Mouse (Mus musculus) CH12.LX (cell line): ENCODE data around the gene Ftsj3. TPM values are rescaled to one million over a fixed set of nuclear protein-coding genes. Genes with fewer than 3 reads are reported as not detected.

Experiments
- DNase-seq: peaks from one replicate; pipeline ENCODE4 v3.0.0-alpha.2; 2013; ENCODE audit errors: extremely low read depth
- H3K27ac ChIP-seq: 2 replicates; pipeline ENCODE4 v1.5.1; 2012; ENCODE audit warnings: low read depth, mild to moderate bottlenecking, control low read depth, moderate library complexity; ENCODE audit not compliant: insufficient read depth
- H3K27me3 ChIP-seq: replicated peaks from 2 replicates; pipeline ENCODE3; 2012; ENCODE audit warnings: inconsistent platforms
- H3K36me3 ChIP-seq, 2 experiments: replicated peaks in 1 of 2; 2 replicates each; pipeline versions ENCODE3 to v1.6.1; 2012; ENCODE audit warnings: inconsistent platforms in 1 of 2, low read length in 1 of 2, mild to moderate bottlenecking in 1 of 2, mixed read lengths in 1 of 2, moderate library complexity in 1 of 2; ENCODE audit not compliant: control insufficient read depth in 1 of 2, insufficient read depth in 1 of 2
- H3K4me1 ChIP-seq, 2 experiments: 2 replicates each; pipeline ENCODE4 v1.6.1; 2012; ENCODE audit warnings: inconsistent platforms in 1 of 2, moderate library complexity in 1 of 2; ENCODE audit not compliant: insufficient read depth in 2 of 2, control insufficient read depth in 1 of 2
- H3K4me2 ChIP-seq: 2 replicates; pipeline ENCODE4 v1.6.1; 2012; ENCODE audit warnings: low read depth, mild to moderate bottlenecking, control low read depth; ENCODE audit not compliant: poor library complexity, insufficient read depth, severe bottlenecking
- H3K4me3 ChIP-seq, 3 experiments: fragments of 150-350 bp in 1 of 3; sonication (generic) in 1 of 3; replicated peaks in 1 of 3; 2 replicates each; pipeline versions ENCODE3 to v1.5.1; 2011 to 2012; ENCODE audit warnings: low read depth in 2 of 3, low read length in 2 of 3, mild to moderate bottlenecking in 2 of 3, moderate library complexity in 2 of 3, control low read depth in 1 of 3, improper control_type of control experiment in 1 of 3, inconsistent platforms in 1 of 3, mixed read lengths in 1 of 3; ENCODE audit not compliant: poor library complexity in 1 of 3
- H3K79me2 ChIP-seq: replicated peaks from 2 replicates; pipeline ENCODE4 v1.6.1; 2012; ENCODE audit warnings: mild to moderate bottlenecking, moderate library complexity; ENCODE audit not compliant: control insufficient read depth, poor library complexity, insufficient read depth, severe bottlenecking; ENCODE audit errors: extremely low read depth
- H3K9ac ChIP-seq: 2 replicates; pipeline ENCODE4 v1.6.1; 2012; ENCODE audit warnings: low read depth, mild to moderate bottlenecking, control low read depth, moderate library complexity; ENCODE audit not compliant: insufficient read depth
- H3K9me3 ChIP-seq: replicated peaks from 2 replicates; pipeline ENCODE3; 2012; ENCODE audit warnings: low read length, inconsistent platforms, mixed read lengths
- BHLHE40 ChIP-seq: IDR thresholded peaks from 2 replicates; pipeline ENCODE4 v1.6.1; 2011; ENCODE audit warnings: mild to moderate bottlenecking, low read depth, low read length, improper control_type of control experiment
- CHD1 ChIP-seq: IDR thresholded peaks from 2 replicates; pipeline ENCODE4 v1.6.1; 2012; ENCODE audit warnings: low read depth, low read length, improper control_type of control experiment, inconsistent platforms
- CHD2 ChIP-seq: IDR thresholded peaks from 2 replicates; pipeline ENCODE4 v1.6.1; 2011; ENCODE audit warnings: low read length, improper control_type of control experiment
- CTCF ChIP-seq, 2 experiments: IDR thresholded peaks in 1 of 2; conservative IDR thresholded peaks in 1 of 2; 2 replicates each; pipeline ENCODE4 v1.5.1; 2011 to 2012; ENCODE audit warnings: low read depth in 2 of 2, low read length in 2 of 2, improper control_type of control experiment in 1 of 2, inconsistent platforms in 1 of 2, mild to moderate bottlenecking in 1 of 2, moderate library complexity in 1 of 2
- E2F4 ChIP-seq: IDR thresholded peaks from 2 replicates; pipeline ENCODE4 v1.6.1; 2011; ENCODE audit warnings: low read depth, low read length, improper control_type of control experiment; ENCODE audit not compliant: insufficient replicate concordance
- ELF1 ChIP-seq: IDR thresholded peaks from 2 replicates; pipeline ENCODE4 v1.6.1; 2014; ENCODE audit warnings: low read depth, mild to moderate bottlenecking, inconsistent platforms, low read length, improper control_type of control experiment
- EP300 ChIP-seq: IDR thresholded peaks from 2 replicates; pipeline ENCODE4 v1.6.1; 2011; ENCODE audit warnings: low read length, improper control_type of control experiment
- ETS1 ChIP-seq: conservative IDR thresholded peaks from 2 replicates; pipeline ENCODE4 v1.6.1; 2012; ENCODE audit warnings: low read depth, mild to moderate bottlenecking, inconsistent platforms, low read length, improper control_type of control experiment, moderate library complexity
- GABPA ChIP-seq: IDR thresholded peaks from 2 replicates; pipeline ENCODE4 v1.6.1; 2012; ENCODE audit warnings: low read depth, low read length, improper control_type of control experiment, inconsistent platforms; ENCODE audit not compliant: insufficient replicate concordance
- HCFC1 ChIP-seq: IDR thresholded peaks from 2 replicates; pipeline ENCODE4 v1.6.1; 2012; ENCODE audit warnings: low read depth, mild to moderate bottlenecking, inconsistent platforms, low read length, improper control_type of control experiment
- IRF4 ChIP-seq: IDR thresholded peaks from 2 replicates; pipeline ENCODE4 v1.6.1; 2014; ENCODE audit warnings: low read depth, mild to moderate bottlenecking, inconsistent platforms, low read length, improper control_type of control experiment
- JUN ChIP-seq: IDR thresholded peaks from 2 replicates; pipeline ENCODE4 v1.6.1; 2011; ENCODE audit warnings: low read depth, mild to moderate bottlenecking, low read length, improper control_type of control experiment, moderate library complexity; ENCODE audit not compliant: insufficient read depth
- JUND ChIP-seq: conservative IDR thresholded peaks from 2 replicates; pipeline ENCODE4 v1.6.1; 2011; ENCODE audit warnings: low read depth, low read length, improper control_type of control experiment
- KAT2A ChIP-seq: IDR thresholded peaks from 2 replicates; pipeline ENCODE4 v1.6.1; 2012; ENCODE audit warnings: low read length, improper control_type of control experiment, inconsistent platforms; ENCODE audit not compliant: insufficient replicate concordance
- MAFK ChIP-seq: IDR thresholded peaks from 2 replicates; pipeline ENCODE4 v1.6.1; 2011; ENCODE audit warnings: low read length, improper control_type of control experiment; ENCODE audit not compliant: insufficient replicate concordance
- MAX ChIP-seq: IDR thresholded peaks from 2 replicates; pipeline ENCODE4 v1.6.1; 2011; ENCODE audit warnings: low read length, improper control_type of control experiment
- MAZ ChIP-seq: IDR thresholded peaks from 2 replicates; pipeline ENCODE4 v1.6.1; 2012; ENCODE audit warnings: low read depth, mild to moderate bottlenecking, inconsistent platforms, low read length, improper control_type of control experiment, moderate library complexity
- MEF2A ChIP-seq: IDR thresholded peaks from 2 replicates; pipeline ENCODE4 v1.6.1; 2014; ENCODE audit warnings: low read depth, mild to moderate bottlenecking, inconsistent platforms, low read length, improper control_type of control experiment, borderline replicate concordance
- MXI1 ChIP-seq: IDR thresholded peaks from 2 replicates; pipeline ENCODE4 v1.6.1; 2011; ENCODE audit warnings: mild to moderate bottlenecking, low read depth, low read length, improper control_type of control experiment
- MYC ChIP-seq: IDR thresholded peaks from 2 replicates; pipeline ENCODE4 v1.6.1; 2011; ENCODE audit warnings: low read depth, mild to moderate bottlenecking, improper control_type of control experiment, low read length
- NELFE ChIP-seq: IDR thresholded peaks from 2 replicates; pipeline ENCODE4 v1.6.1; 2011; ENCODE audit warnings: low read depth, low read length, improper control_type of control experiment
- NRF1 ChIP-seq: IDR thresholded peaks from 2 replicates; pipeline ENCODE4 v1.6.1; 2014; ENCODE audit warnings: low read depth, mild to moderate bottlenecking, inconsistent platforms, low read length, improper control_type of control experiment, moderate library complexity
- PAX5 ChIP-seq: IDR thresholded peaks from 2 replicates; pipeline ENCODE4 v1.6.1; 2012; ENCODE audit warnings: low read length, inconsistent platforms, mixed read lengths
- POLR2A ChIP-seq: IDR thresholded peaks from 2 replicates; pipeline ENCODE4 v1.6.1; 2011; ENCODE audit warnings: low read depth, mild to moderate bottlenecking, improper control_type of control experiment, low read length
- POLR2AphosphoS2 ChIP-seq: IDR thresholded peaks from 2 replicates; pipeline ENCODE4 v1.6.1; 2011; ENCODE audit warnings: low read depth, low read length, improper control_type of control experiment
- RAD21 ChIP-seq: IDR thresholded peaks from 2 replicates; pipeline ENCODE4 v1.6.1; 2011; ENCODE audit warnings: low read depth, mild to moderate bottlenecking, low read length, improper control_type of control experiment, moderate library complexity
- RCOR1 ChIP-seq: conservative IDR thresholded peaks from 2 replicates; pipeline ENCODE4 v1.6.1; 2012; ENCODE audit warnings: low read depth, mild to moderate bottlenecking, inconsistent platforms, low read length, improper control_type of control experiment
- SIN3A ChIP-seq: IDR thresholded peaks from 2 replicates; pipeline ENCODE4 v1.6.1; 2012; ENCODE audit warnings: low read length, improper control_type of control experiment, inconsistent platforms
- SMC3 ChIP-seq: IDR thresholded peaks from 2 replicates; pipeline ENCODE4 v1.6.1; 2011; ENCODE audit warnings: low read depth, low read length, improper control_type of control experiment
- TBP ChIP-seq: conservative IDR thresholded peaks from 2 replicates; pipeline ENCODE4 v1.6.1; 2011; ENCODE audit warnings: low read depth, low read length, improper control_type of control experiment
- TCF12 ChIP-seq: IDR thresholded peaks from 2 replicates; pipeline ENCODE4 v1.6.1; 2014; ENCODE audit warnings: low read depth, mild to moderate bottlenecking, inconsistent platforms, low read length, improper control_type of control experiment
- UBTF ChIP-seq: IDR thresholded peaks from 2 replicates; pipeline ENCODE4 v1.6.1; 2012; ENCODE audit warnings: low read depth, mild to moderate bottlenecking, inconsistent platforms, low read length, improper control_type of control experiment, moderate library complexity
- USF1 ChIP-seq: IDR thresholded peaks from 2 replicates; pipeline ENCODE4 v1.6.1; 2014; ENCODE audit warnings: low read depth, mild to moderate bottlenecking, inconsistent platforms, low read length, improper control_type of control experiment
- USF2 ChIP-seq: conservative IDR thresholded peaks from 2 replicates; pipeline ENCODE4 v1.6.1; 2011; ENCODE audit warnings: low read depth, low read length, improper control_type of control experiment
- ZC3H11A ChIP-seq: IDR thresholded peaks from 2 replicates; pipeline ENCODE4 v1.6.1; 2012; ENCODE audit warnings: low read depth, mild to moderate bottlenecking, inconsistent platforms, low read length, improper control_type of control experiment
- ZKSCAN1 ChIP-seq: IDR thresholded peaks from 2 replicates; pipeline ENCODE4 v1.6.1; 2012; ENCODE audit warnings: low read depth, inconsistent platforms, low read length, improper control_type of control experiment, borderline replicate concordance
- ZMIZ1 ChIP-seq: IDR thresholded peaks from 2 replicates; pipeline ENCODE4 v1.6.1; 2012; ENCODE audit warnings: low read depth, mild to moderate bottlenecking, inconsistent platforms, low read length, improper control_type of control experiment
- ZNF384 ChIP-seq: IDR thresholded peaks from 2 replicates; pipeline ENCODE4 v1.6.1; 2012; ENCODE audit warnings: low read depth, low read length, improper control_type of control experiment, inconsistent platforms
- dilution Hi-C: fragments of 300-500 bp; cut with MboI; formaldehyde crosslinking; loops from 2 replicates; pipeline ENCODE4 v1.14.3; 2020; ENCODE audit warnings: low sequenced_read_pairs; ENCODE audit not compliant: extremely low pct_unique_long_range_greater_than_20kb, extremely low pct_ligation_motif_present
- in situ Hi-C: fragments of 300-500 bp; cut with MboI; formaldehyde crosslinking; loops from 3 replicates; pipeline ENCODE4 v1.14.3; 2019; ENCODE audit warnings: low sequenced_read_pairs, low pct_ligation_motif_present, low pct_unique_long_range_greater_than_20kb, mixed read lengths
- polyA plus RNA-seq: library from polyadenylated mRNA; unstranded; fragments of >175 nt; gene quantifications from 2 replicates; pipeline ENCODE4 v1.2.1, GENCODE M21; 2012; ENCODE audit warnings: low read depth; ENCODE audit not compliant: insufficient read length
- total RNA-seq, 2 experiments: library from RNA; depleted of rRNA; stranded (reverse); fragments of 300-350 nt in 1 of 2; fragments of >200 nt in 1 of 2; gene quantifications; 2 replicates each; pipeline ENCODE4 v1.2.3; 2012 to 2014

Gene Ftsj3
- total and polyA plus RNA-seq, 3 experiments: 178 to 298 (median 215) TPM

DNA sequence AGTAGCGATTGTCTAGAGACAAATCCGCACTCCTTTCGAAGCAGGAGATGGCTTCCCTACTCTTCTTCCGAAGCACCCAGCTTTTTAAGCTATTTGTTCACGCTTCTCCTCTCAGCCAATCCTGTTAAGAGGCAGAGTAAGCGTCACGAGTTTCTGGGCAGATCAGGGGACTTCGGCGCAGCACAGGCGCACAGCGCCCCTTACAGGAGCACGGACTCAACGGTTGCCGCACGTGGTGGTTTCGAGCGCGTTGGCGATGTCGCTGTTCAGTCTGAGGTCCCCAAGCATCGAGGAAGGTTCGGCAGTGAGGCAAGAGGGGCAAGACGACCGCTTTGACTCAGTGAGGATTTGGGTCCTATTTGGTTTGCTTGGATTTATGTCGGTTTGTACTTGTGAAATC, 20.6 kb upstream of the Ftsj3 start, which contains the start of gene Tcam1:
Gene Tcam1 (plus strand): TSS at position 219 of the 400 bp plus-strand sequence.
- Histone ChIP-seq H3K9me3 (no peaks in the 10 kb centered on the region), H3K79me2 (peaks cover 8% of the 10 kb centered on the region), H3K9ac (no peak within 1 kb of the TSS), H3K4me3 (no peak within 1 kb of the TSS), H3K4me2 (peak within 1 kb of the TSS; percentile 41), H3K27me3 (peaks cover 2% of the 10 kb centered on the region), H3K36me3 (no peaks in the 10 kb centered on the region), H3K27ac (no peak within 1 kb of the TSS), H3K4me1 (peaks cover 10 to 21% of the 10 kb centered on the region in 2 experiments)
- in situ Hi-C loops: no loop called here
- dilution Hi-C loops: no loop called here
- DNase-seq: peak; percentile 96
- TF ChIP-seq ZNF384 (no peak), POLR2A (peak; percentile 63), MEF2A (peak; percentile 45; the same call in 1 of the 2 replicates), E2F4 (no peak), RCOR1 (no peak; the same call in 1 of the 2 replicates), CHD2 (peak; percentile 99), ETS1 (peak; percentile 64; the same call in 1 of the 2 replicates), SIN3A (peak; percentile 76), MYC (peak; percentile 100), NELFE (peak; percentile 52), TBP (peak; percentile 57; the same call in 1 of the 2 replicates), ZKSCAN1 (no peak), USF2 (peak; percentile 61), MAFK (no peak), RAD21 (peak; percentile 69), PAX5 (no peak), JUND (0 out of 2 replicates have a peak, but pooled peaks have one; percentile 27), ZC3H11A (no peak), BHLHE40 (peak; percentile 94), USF1 (peak; percentile 47), NRF1 (peak; percentile 82), ZMIZ1 (no peak), EP300 (no peak), IRF4 (peak; percentile 69; the same call in 1 of the 2 replicates), ELF1 (peak; percentile 45; the same call in 1 of the 2 replicates), POLR2AphosphoS2 (no peak), HCFC1 (no peak), SMC3 (peak; percentile 40; the same call in 1 of the 2 replicates), MAX (peak; percentile 100), GABPA (no peak), UBTF (no peak), MAZ (0 out of 2 replicates have a peak, but pooled peaks have one; percentile 34), CHD1 (no peak), MXI1 (peak; percentile 92), CTCF (conservative IDR thresholded peaks at IDR 0.05 in 1 of 2, IDR thresholded peaks at IDR 0.05 in 1 of 2; ENCODE audit: low read depth in 2 of 2, low read length in 2 of 2) (peak; percentile 8 to 95; a peak in 2 of 4 replicates), TCF12 (peak; percentile 67), KAT2A (no peak), JUN (no peak)
